Mouse (Mus musculus) forebrain, embryonic 14.5 days (tissue): Measurements from ENCODE around the gene Slc46a1. TPM values are rescaled to one million over a fixed set of nuclear protein-coding genes. Genes with fewer than 3 reads are reported as not detected.

Experiments used
- ATAC-seq: fragments of 200-750 bp; cut with Nextera tagmentation; 2 replicates; pipeline ENCODE4 v1.8.0; 2017; ENCODE audit warnings: mild to moderate bottlenecking, moderate library complexity
- DNase-seq: peaks from one replicate; pipeline ENCODE4 v3.0.0-alpha.2; 2015; ENCODE audit warnings: low spot score
- H3K27ac ChIP-seq: fragments of 300-500 bp; sonication (generic); 2 replicates; pipeline ENCODE4 v1.5.1; 2014; ENCODE audit warnings: low read depth, mild to moderate bottlenecking, control low read depth, low read length, moderate library complexity
- H3K27me3 ChIP-seq: fragments of 300-500 bp; sonication (generic); replicated peaks from 2 replicates; pipeline ENCODE4 v1.6.1; 2014; ENCODE audit warnings: low read length, control low read depth, mixed read lengths; ENCODE audit not compliant: control insufficient read depth, insufficient read depth
- H3K36me3 ChIP-seq: fragments of 300-500 bp; sonication (generic); 2 replicates; pipeline ENCODE4 v1.6.1; 2014; ENCODE audit warnings: low read length, control low read depth; ENCODE audit not compliant: control insufficient read depth, insufficient read depth
- H3K4me1 ChIP-seq: fragments of 300-500 bp; sonication (generic); 2 replicates; pipeline ENCODE4 v1.6.1; 2014; ENCODE audit warnings: antibody characterized with exemption, low read length, control low read depth; ENCODE audit not compliant: control insufficient read depth, insufficient read depth
- H3K4me2 ChIP-seq: fragments of 300-500 bp; sonication (generic); 2 replicates; pipeline ENCODE4 v1.6.1; 2014; ENCODE audit warnings: mild to moderate bottlenecking, control low read depth, low read length
- H3K4me3 ChIP-seq: fragments of 300-500 bp; sonication (generic); 2 replicates; pipeline ENCODE4 v1.5.1; 2014; ENCODE audit warnings: low read depth, low read length, control low read depth
- H3K9ac ChIP-seq: fragments of 300-500 bp; sonication (generic); 2 replicates; pipeline ENCODE4 v1.6.1; 2014; ENCODE audit warnings: mild to moderate bottlenecking, low read length, control low read depth, moderate library complexity
- H3K9me3 ChIP-seq: fragments of 300-500 bp; sonication (generic); replicated peaks from 2 replicates; pipeline ENCODE4 v1.6.1; 2016; ENCODE audit warnings: low read length, control low read depth, mixed read lengths; ENCODE audit not compliant: control insufficient read depth
- WGBS: fragments of 180-500 bp; shearing (Covaris S2); extraction: QIAGEN DNeasy Blood & Tissue Kit; methylation state at CpG from one replicate; pipeline ENCODE4 v1.1.7; 2014; 5-methylcytosine and 5-hydroxymethylcytosine counted together
- polyA plus RNA-seq: library from polyadenylated mRNA; unstranded; fragments of >200 nt; fragmentation: Nextera tagmentation; extraction: Ambion mirVana; gene quantifications from 2 replicates; pipeline ENCODE4 v1.2.1, GENCODE M21; 2014

The Slc46a1 gene
- polyA plus RNA-seq, 1 experiment from 2014 or later = 19.2 TPM

DNA sequence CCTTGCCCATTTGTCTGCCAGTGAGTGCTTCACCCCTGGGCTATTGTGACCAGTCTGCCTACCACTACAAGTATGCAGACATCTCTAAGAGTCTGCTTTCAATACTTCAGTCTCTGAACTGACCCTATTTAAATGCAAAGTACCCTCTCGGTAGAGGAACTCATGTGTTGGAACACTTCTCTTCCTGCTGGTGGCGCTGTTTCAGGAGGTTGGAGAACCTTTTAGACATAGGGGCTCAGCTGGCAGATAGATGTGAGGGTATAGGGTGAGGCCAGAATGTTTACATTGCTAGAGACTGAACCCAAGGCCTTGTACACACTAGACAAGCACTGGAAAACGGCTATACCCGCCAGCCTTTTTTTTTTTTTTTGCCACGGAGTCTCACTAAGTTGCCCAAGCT is 37.2 kb upstream of the Slc46a1 start:
- ATAC-seq (no peak), DNase-seq (no peak)
- H3K27me3 ChIP-seq = no peaks in the 10 kb centered on the region
- no peaks in the 10 kb centered on the region for H3K36me3 ChIP-seq
- no peaks in the 10 kb centered on the region for H3K4me1 ChIP-seq
- H3K9me3 ChIP-seq = no peaks in the 10 kb centered on the region
- H3K27ac ChIP-seq = no peak overlapping the region
- no peak overlapping the region for H3K4me3 ChIP-seq
- no peak overlapping the region for H3K4me2 ChIP-seq
- no peak overlapping the region for H3K9ac ChIP-seq
- 76% methylated on average over 5 of the region's 5 CpGs for WGBS

GRCm38 (mm10) chr11:78430195-78430878 is 35.2 kb upstream of the Slc46a1 start:
- Histone ChIP-seq H3K4me2 (no peak overlapping the region), H3K9ac (no peak overlapping the region), H3K4me3 (no peak overlapping the region), H3K27me3 (no peaks in the 10 kb centered on the region), H3K36me3 (no peaks in the 10 kb centered on the region), H3K4me1 (no peaks in the 10 kb centered on the region), H3K27ac (no peak overlapping the region), H3K9me3 (no peaks in the 10 kb centered on the region)
- ATAC-seq (no peak), DNase-seq (no peak)
- 55% methylated on average over 11 of the region's 11 CpGs for WGBS

DNA sequence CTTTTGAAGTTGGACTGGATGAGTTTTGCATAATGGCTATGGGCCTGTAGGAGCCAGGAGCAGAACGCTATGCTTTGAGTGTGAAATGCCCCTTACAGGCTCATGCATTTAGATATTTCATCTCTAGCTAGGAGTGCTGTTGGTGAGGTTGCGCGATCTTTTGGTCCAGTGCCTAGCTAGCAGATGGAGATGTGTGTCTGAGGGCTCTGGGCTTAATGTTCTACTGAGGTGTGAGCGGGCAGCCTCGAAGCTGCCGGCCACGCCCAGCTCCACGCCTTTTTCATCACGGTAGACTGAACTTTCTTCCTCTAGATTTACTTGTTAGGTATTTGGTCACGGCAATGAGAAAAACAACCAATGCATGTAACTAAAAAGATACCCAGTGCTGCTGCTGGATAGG is 34.3 kb upstream of the Slc46a1 start:
- Histone ChIP-seq H3K36me3 (no peaks in the 10 kb centered on the region), H3K4me2 (no peak overlapping the region), H3K4me1 (no peaks in the 10 kb centered on the region), H3K27ac (no peak overlapping the region), H3K9ac (no peak overlapping the region), H3K27me3 (no peaks in the 10 kb centered on the region), H3K4me3 (no peak overlapping the region), H3K9me3 (no peaks in the 10 kb centered on the region)
- ATAC-seq (no peak), DNase-seq (no peak)
- WGBS = 87% methylated on average over 10 of the region's 10 CpGs

DNA sequence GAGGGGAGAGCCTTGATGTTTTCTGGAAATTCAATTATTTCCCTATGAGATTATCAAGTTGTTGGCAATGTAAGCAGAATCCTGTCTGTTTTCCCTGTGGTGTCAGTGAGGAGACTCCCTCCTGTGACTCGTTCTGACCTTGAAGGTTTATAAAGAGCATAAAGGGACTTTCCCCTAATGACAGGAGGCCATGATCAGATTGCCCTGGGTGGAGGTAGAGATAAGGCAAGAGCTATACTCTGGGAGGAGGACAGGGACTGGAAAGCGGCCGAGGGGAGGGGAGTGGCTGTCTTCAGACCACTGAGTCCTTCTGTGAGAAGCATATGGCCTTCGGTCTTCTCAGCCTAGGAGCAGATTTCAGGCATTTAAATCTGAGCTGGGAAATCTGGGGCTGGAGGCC is 31.4 kb upstream of the Slc46a1 start:
- no peaks in the 10 kb centered on the region for H3K9me3 ChIP-seq
- no peak overlapping the region for H3K4me3 ChIP-seq
- no peak for ATAC-seq
- no peaks in the 10 kb centered on the region for H3K4me1 ChIP-seq
- no peak overlapping the region for H3K4me2 ChIP-seq
- H3K36me3 ChIP-seq = no peaks in the 10 kb centered on the region
- DNase-seq = no peak
- 81% methylated on average over 4 of the region's 4 CpGs for WGBS
- H3K27me3 ChIP-seq = no peaks in the 10 kb centered on the region
- H3K9ac ChIP-seq = no peak overlapping the region
- no peak overlapping the region for H3K27ac ChIP-seq

DNA sequence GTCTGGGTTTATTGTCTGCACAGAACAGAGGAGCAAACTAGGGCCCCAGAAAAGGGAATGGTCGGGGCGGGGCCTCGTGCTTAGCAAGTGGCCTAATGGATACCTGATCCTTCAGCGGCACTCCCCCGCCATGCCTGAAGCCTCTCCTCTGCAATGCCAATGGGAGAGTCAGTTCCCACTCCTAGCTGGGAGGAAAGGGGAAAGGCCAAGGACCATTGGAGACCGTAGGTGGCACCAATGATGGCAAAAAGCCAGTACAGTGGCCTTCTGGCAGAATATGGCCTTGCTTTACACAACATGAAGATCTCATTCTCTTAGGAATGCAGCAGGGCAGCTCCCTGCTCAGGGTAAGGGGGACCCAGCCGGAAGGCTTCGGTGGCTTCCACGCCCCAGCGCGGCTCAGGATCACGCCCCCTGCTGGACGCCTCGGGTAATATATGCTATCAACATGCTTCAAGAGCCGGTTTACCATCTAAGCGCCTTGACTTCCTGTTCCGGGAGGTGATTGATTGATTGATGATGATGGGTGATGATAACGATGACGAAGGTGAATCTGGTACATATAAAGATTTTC is 29.6 kb upstream of the Slc46a1 start:
- Histone ChIP-seq H3K4me2 (no peak overlapping the region), H3K9me3 (no peaks in the 10 kb centered on the region), H3K4me3 (no peak overlapping the region), H3K36me3 (no peaks in the 10 kb centered on the region), H3K9ac (no peak overlapping the region), H3K27me3 (no peaks in the 10 kb centered on the region), H3K27ac (no peak overlapping the region), H3K4me1 (no peaks in the 10 kb centered on the region)
- DNase-seq = peak; percentile 32
- no peak for ATAC-seq
- WGBS = 7% methylated on average over 19 of the region's 19 CpGs

DNA sequence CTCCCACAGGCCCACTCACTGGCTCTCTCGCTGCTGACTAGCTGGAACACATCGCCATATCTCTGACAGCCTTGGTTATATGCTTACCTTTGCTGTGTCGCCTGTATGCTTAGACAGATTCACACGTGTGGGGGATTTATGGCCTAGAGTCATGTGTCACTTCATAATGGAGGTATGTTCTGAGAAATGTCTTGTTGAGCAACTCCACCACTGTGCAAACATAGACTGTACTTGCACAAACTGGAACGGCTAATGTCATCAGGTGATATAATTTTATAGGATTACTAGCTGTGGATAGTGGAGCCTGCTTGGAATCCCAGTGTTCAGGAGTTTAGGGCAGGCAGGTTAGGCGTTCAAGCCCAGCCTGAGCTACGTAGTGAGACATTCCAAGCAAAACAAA is 28.3 kb upstream of the Slc46a1 start:
- DNase-seq (no peak), ATAC-seq (no peak)
- Histone ChIP-seq H3K4me1 (no peaks in the 10 kb centered on the region), H3K9ac (no peak overlapping the region), H3K4me3 (no peak overlapping the region), H3K36me3 (no peaks in the 10 kb centered on the region), H3K27me3 (no peaks in the 10 kb centered on the region), H3K4me2 (no peak overlapping the region), H3K27ac (no peak overlapping the region), H3K9me3 (no peaks in the 10 kb centered on the region)
- WGBS = 93% methylated on average over 7 of the region's 7 CpGs

DNA sequence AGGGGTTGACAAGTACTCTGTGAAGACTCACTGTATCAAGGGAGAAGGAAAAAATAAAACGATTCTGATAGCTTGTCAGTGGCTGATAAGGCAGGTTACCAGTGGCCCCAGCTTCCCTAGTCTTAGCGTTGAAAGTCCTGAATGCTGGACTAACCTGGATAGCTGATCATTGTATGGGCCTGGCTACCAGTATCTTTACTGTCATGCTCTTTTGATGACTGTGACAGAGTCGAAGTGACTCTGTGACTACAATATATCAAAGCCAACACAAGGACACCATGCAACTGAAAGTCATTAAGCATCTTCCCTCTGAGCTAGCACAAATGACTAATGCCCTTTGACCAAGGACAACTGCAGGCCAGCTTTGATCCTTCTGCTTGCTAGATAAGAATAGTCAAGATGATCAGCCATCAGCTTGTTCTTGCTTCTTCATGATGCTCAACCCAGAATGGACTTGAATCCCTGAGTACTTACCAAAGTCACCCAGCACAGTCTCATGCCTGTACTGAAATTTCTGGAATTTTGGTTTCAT is 27.0 kb upstream of the Slc46a1 start:
- no peak overlapping the region for H3K9ac ChIP-seq
- no peak overlapping the region for H3K27ac ChIP-seq
- H3K4me2 ChIP-seq = no peak overlapping the region
- no peaks in the 10 kb centered on the region for H3K9me3 ChIP-seq
- H3K4me3 ChIP-seq = no peak overlapping the region
- no peaks in the 10 kb centered on the region for H3K27me3 ChIP-seq
- DNase-seq (no peak), ATAC-seq (no peak)
- no peaks in the 10 kb centered on the region for H3K36me3 ChIP-seq
- no peaks in the 10 kb centered on the region for H3K4me1 ChIP-seq
- 81% methylated on average over 3 of the region's 3 CpGs for WGBS

DNA sequence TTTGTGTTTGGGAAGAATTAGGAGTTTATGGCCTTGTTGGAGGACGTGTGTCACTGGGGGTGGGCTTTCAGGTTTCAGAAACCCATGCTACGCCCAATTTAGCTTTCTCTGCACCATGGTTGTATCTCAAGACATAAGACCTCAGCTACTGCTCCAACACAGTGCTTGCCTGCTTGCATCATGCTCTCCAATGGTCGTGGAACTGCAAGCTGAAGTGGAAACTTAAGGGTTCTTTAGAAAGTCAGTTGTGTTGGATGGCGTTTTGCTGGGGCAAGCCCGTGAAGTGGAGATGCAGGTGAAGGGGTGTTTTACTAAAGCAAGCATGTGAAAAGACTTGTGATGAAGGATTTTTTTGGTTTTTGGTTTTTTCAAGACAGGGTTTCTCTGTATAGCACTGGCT is 22.4 kb upstream of the Slc46a1 start:
- WGBS = 83% methylated on average over 5 of the region's 5 CpGs

DNA sequence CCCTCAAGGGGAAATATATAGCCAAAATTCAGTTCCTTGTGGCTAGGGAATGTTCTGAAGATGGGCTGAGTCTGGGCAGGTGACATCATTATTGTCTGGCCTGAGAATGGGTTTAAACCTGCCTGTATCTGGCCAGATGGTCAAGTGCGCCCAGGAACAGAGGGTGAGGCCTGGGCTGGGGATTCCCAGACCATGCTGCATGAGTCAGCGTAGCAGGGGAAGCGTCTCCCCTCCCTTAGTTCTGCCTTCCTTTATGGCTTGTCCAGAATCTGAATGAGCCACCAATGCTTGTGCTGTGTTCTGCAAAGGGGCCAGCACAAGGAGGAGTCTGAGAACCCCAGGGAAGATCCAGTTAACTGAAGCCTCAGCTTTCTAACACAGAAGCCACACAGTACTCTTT is 18.3 kb upstream of the Slc46a1 start:
- Histone ChIP-seq H3K9me3 (no peaks in the 10 kb centered on the region), H3K36me3 (no peaks in the 10 kb centered on the region), H3K4me3 (no peak overlapping the region), H3K27ac (no peak overlapping the region), H3K27me3 (no peaks in the 10 kb centered on the region), H3K4me2 (no peak overlapping the region), H3K4me1 (no peaks in the 10 kb centered on the region), H3K9ac (no peak overlapping the region)
- ATAC-seq (no peak), DNase-seq (no peak)
- 76% methylated on average over 3 of the region's 3 CpGs for WGBS

More for the DNA sequence above, 22.4 kb upstream of the Slc46a1 start:
- no peak for ATAC-seq
- no peaks in the 10 kb centered on the region for H3K4me1 ChIP-seq
- H3K9ac ChIP-seq = no peak overlapping the region
- H3K27me3 ChIP-seq = no peaks in the 10 kb centered on the region
- no peaks in the 10 kb centered on the region for H3K9me3 ChIP-seq
- no peaks in the 10 kb centered on the region for H3K36me3 ChIP-seq
- no peak overlapping the region for H3K4me2 ChIP-seq
- no peak for DNase-seq
- H3K4me3 ChIP-seq = no peak overlapping the region
- no peak overlapping the region for H3K27ac ChIP-seq
